Mouse (Mus musculus) cerebellum, adult 18-20 months (tissue): ENCODE measurements at regions not wholly inside any gene's neighbourhood (a gene's known extent, or its start where the extent isn't known, plus 50 kb on each side); places are given as distances from the start of the nearest gene placed in this dataset.

ENCODE experiments used
- DNase-seq, 2 experiments: peaks; one replicate each; pipeline ENCODE4 v3.0.0; 2021

DNA sequence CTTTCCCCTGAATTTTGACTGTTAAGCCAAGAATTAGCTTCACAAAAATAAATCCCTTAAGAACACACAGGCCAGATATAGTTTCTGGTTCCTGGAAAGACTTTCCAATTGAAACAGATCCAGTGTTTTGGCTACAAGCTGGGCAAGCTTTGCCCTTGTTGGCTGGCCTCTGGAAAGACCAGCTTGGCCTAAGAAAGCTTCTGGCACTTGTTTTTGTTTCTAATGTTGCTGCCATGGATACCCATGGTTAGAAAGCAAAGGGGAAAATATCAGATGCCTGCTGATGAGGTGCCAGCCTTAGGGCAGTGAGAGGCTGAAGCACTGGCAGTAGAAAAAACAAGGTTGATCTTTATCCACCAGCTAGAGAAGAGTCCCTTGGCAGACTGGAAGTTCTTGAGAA is 228.2 kb downstream of the Klhl13 start:
- peak in 1 of 2 experiments; percentile 1 for DNase-seq

DNA sequence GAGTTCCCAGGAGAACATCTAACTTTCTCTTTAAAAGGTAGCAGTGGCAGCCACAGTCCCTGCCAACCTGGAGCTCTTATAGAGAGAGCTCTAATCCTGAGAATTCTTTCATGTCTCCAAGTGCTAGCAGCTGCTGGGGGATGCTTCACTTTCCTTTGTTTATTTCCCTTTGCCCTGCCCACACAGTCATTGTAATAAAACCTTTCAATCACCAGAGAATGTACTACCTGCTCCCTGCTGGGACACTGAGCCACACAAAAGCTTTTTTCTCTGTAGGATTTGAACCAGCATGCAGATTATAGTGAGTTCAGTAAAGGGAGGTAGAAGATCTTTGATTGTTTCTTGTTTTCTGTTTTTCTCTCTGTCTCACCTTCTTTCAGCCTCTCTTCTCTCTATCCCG is 269.0 kb downstream of the Klhl13 start:
- no peak for DNase-seq

DNA sequence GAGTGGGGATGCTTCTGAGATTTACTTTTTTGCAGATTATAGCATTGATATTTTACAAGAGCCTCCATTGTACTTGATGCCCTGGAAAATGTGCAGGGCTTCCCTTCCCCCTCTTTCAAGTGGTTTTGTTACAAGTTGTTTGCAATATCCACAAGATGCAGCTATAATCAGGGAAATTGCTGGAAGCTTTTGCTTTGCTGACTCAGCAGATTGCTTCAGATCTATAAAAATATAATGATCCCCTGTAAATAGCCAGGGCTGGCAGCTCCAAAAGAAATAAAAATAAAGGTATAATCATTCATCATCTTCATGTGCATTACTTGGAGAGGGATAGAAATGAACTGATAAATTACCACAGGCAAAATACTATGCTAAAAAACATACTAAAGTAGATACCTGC is 272.1 kb downstream of the Klhl13 start:
- DNase-seq: no peak

DNA sequence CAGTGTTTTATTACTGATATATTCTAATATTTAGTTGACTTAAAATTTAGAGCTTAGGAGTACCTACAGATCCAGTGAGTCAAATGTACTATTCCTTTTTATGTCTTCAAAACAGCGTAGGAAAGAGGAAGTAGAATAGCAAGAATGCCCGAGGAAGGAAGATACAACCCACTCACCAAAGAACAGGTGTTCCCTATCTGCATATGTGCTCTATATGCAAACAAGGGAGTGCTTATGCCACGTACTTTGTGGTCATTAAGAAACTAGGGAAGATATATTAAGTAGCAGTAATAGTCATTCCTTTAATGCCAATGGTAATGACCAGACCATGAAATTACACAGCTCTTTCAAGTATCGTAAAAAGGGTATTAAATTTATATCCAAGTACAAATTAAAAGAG is 298.4 kb downstream of the Klhl13 start:
- DNase-seq: no peak

DNA sequence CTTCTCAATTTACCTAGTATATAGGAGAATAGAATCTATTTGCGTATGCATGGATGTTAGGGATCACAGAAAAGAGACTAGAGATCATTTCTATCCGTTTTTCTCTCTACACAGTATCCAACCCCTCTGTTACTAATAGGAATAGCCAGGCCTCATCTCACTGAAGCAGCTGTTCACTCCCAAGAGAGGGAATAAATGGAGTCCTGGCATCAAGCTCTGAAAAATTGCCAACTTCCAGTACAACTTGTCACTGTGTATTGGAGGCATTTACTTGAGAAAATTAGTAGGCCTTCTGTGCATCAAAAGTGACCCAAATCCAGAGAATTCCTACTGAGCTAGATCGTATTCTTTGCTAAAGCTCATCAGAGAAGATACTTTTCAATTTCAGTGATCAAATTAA is 337.3 kb downstream of the Klhl13 start:
- DNase-seq: peak; percentile 1

DNA sequence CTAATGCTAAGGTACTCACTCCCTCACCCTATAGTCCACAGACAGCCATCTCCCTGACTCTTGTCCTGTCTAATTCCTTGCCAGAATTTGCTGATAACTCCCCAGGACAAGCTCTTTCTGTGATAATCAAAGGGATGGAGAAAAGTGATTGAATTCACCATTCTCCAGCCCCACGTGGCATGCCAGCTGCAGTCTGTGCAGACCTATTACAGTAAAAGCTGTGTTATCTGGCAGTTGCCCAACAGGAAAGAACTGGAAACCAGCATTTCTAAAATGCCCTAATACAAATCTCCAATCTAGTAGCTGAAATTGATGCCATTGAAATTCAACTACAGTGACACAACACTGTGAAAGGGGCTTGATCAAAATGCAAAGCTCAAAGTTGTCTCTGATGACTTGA is 349.3 kb downstream of the Klhl13 start:
- DNase-seq: no peak

DNA sequence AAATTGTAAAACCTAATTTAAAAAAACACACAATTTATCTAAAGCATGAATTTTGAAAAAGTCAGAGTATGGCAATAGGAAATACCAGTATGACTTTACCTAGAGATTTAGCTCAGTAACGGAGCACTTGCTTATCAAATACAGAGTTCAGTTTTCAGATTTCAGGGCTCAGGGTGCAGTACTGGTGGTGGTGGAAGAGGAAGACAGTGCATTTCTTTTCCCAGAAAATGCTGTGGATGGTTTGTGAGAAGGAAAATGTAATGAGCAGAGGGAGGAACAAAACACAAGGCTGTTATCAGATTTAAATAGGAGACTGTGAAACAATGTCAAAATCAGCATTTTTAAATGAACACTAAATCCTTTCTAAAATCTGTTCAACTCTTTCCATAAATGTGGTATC is 349.8 kb downstream of the Klhl13 start:
- no peak for DNase-seq
